Comparison of ENCODE assay signal across 18 mouse cellular contexts in genomic region chr16:34079511-34079910, GRCm38 (mm10).
DNase-seq lines count a peak whose midpoint lies in the region; ATAC-seq and TF ChIP-seq lines count a peak whose summit lies in the region.
"Had no signal": no experiment of that assay in that cellular context is flagged by ENCODE, and none has a peak within 500 bp of the region (broad histone marks: within the 10 kb centered on the region; RNA-seq: fewer than 3 reads in every experiment).

No protein-coding gene starts in this region.

- intact Hi-C loops in heart, adult 2 months (cut with DNase I): no loop called here
- intact Hi-C loops in heart, postnatal 25 days (cut with DNase I): no loop called here

- TF ChIP-seq EP300 in heart, adult 2 months (IDR thresholded peaks at IDR 0.05; ENCODE audit: insufficient read depth, low read depth, low read length): no peak

- ATAC-seq in heart, embryonic 11.5 days (replicated peaks; ENCODE audit: insufficient number of reproducible peaks, low FRiP score, low TSS enrichment): no peak
- ATAC-seq in intestine, embryonic 16.5 days: no peak
- ATAC-seq: forebrain, embryonic 13.5 days; hindbrain, postnatal 0 days; midbrain, embryonic 13.5 days had no signal

- peak overlapping the region; percentile 84 for H3K27ac ChIP-seq in heart, adult 2 months
- peak overlapping the region; percentile 61 for H3K27ac ChIP-seq in embryonic facial prominence, embryonic 10.5 days (replicated peaks)
- H3K27ac ChIP-seq in heart, embryonic 11.5 days (ENCODE audit: low read depth, low read length): peak overlapping the region; percentile 94
- H3K27ac ChIP-seq in intestine, embryonic 16.5 days (ENCODE audit: low read length): peak overlapping the region; percentile 39
- H3K27ac ChIP-seq: forebrain, embryonic 13.5 days; hindbrain, postnatal 0 days; kidney, postnatal 0 days; liver, embryonic 13.5 days; midbrain, embryonic 13.5 days had no signal

- DNase-seq in heart, adult 2 months: peak in 1 of 2 experiments; percentile 47
- DNase-seq in heart, postnatal 25 days (ENCODE audit: low spot score): no peak
- peak; percentile 27 for DNase-seq in embryonic facial prominence, embryonic 10.5 days (ENCODE audit: low spot score)
- DNase-seq in frontal cortex, adult 2 months (ENCODE audit: extremely low spot score in 1 of 2, low spot score in 1 of 2): no peak
- DNase-seq in thymus, postnatal 10 days (ENCODE audit: low spot score in 2 of 2): no peak
- no peak for DNase-seq in kidney, adult 8-10 months
- DNase-seq: B cell, adult 2 months; cerebellum, adult 9-11 months; gastrocnemius, postnatal 10 days; lung, postnatal 36 days; thymus, postnatal 4 days had no signal

- no peak for TF ChIP-seq POLR2A in heart, adult 2 months (IDR thresholded peaks at IDR 0.05; ENCODE audit: insufficient read depth, low read depth, low read length)

- H3K4me3 ChIP-seq in heart, adult 2 months: no peak overlapping the region
- H3K4me3 ChIP-seq in embryonic facial prominence, embryonic 10.5 days: no peak overlapping the region
- no peak overlapping the region for H3K4me3 ChIP-seq in heart, embryonic 11.5 days (ENCODE audit: low read depth, low read length)
- no peak overlapping the region for H3K4me3 ChIP-seq in intestine, embryonic 16.5 days (ENCODE audit: low read length)
- H3K4me3 ChIP-seq: forebrain, embryonic 13.5 days; liver, embryonic 13.5 days; midbrain, embryonic 13.5 days had no signal

- H3K4me1 ChIP-seq in heart, adult 2 months (ENCODE audit: control insufficient read depth, insufficient read depth, low read length): peaks cover 20% of the 10 kb centered on the region
- H3K4me1 ChIP-seq in embryonic facial prominence, embryonic 10.5 days: peaks cover 56% of the 10 kb centered on the region
- H3K4me1 ChIP-seq in heart, embryonic 11.5 days (ENCODE audit: control insufficient read depth, insufficient read depth, low read length): peaks cover 58% of the 10 kb centered on the region
- peaks cover 17% of the 10 kb centered on the region for H3K4me1 ChIP-seq in intestine, embryonic 16.5 days (ENCODE audit: control insufficient read depth, insufficient read depth, low read length)

- H3K4me2 ChIP-seq in heart, embryonic 11.5 days: no peak overlapping the region
- no peak overlapping the region for H3K4me2 ChIP-seq in intestine, embryonic 16.5 days (ENCODE audit: low read depth, low read length)
- H3K4me2 ChIP-seq: forebrain, embryonic 13.5 days; liver, embryonic 13.5 days; midbrain, embryonic 13.5 days had no signal

- peaks cover 2% of the 10 kb centered on the region; the same call in 1 of the 2 replicates for H3K79me2 ChIP-seq in heart, adult 2 months (replicated peaks; ENCODE audit: control insufficient read depth, insufficient read depth, low read length)

- 43% methylated on average over 4 of the region's 4 CpGs for WGBS in heart, adult 2 months
- WGBS in embryonic facial prominence, embryonic 10.5 days: 65% methylated on average over 4 of the region's 4 CpGs
- whole genome bisulfite sequencing in heart, embryonic 11.5 days (ENCODE audit: insufficient replicate concordance): 31% methylated on average over 4 of the region's 4 CpGs
- WGBS in intestine, embryonic 16.5 days: 51% methylated on average over 4 of the region's 4 CpGs

- peaks cover 2% of the 10 kb centered on the region; the same call in 1 of the 2 replicates for H3K36me3 ChIP-seq in heart, adult 2 months (ENCODE audit: control insufficient read depth, insufficient read depth, low read length)
- peaks cover 4% of the 10 kb centered on the region; the same call in 1 of the 2 replicates for H3K36me3 ChIP-seq in embryonic facial prominence, embryonic 10.5 days (replicated peaks)
- no peaks in the 10 kb centered on the region for H3K36me3 ChIP-seq in heart, embryonic 11.5 days (ENCODE audit: control insufficient read depth, insufficient read depth, low read length)
- H3K36me3 ChIP-seq in intestine, embryonic 16.5 days (ENCODE audit: control insufficient read depth, insufficient read depth, low read length): no peaks in the 10 kb centered on the region
- H3K36me3 ChIP-seq: liver, embryonic 13.5 days had no signal

- H3K9me3 ChIP-seq in embryonic facial prominence, embryonic 10.5 days: no peaks in the 10 kb centered on the region
- H3K9me3 ChIP-seq in heart, embryonic 11.5 days (replicated peaks; ENCODE audit: control insufficient read depth, low read length): no peaks in the 10 kb centered on the region
- no peaks in the 10 kb centered on the region for H3K9me3 ChIP-seq in intestine, embryonic 16.5 days (ENCODE audit: control insufficient read depth, low read length)
- H3K9me3 ChIP-seq: forebrain, embryonic 13.5 days; liver, embryonic 13.5 days; midbrain, embryonic 13.5 days had no signal

- no peak overlapping the region for H3K9ac ChIP-seq in heart, adult 2 months (ENCODE audit: low read depth, low read length)
- H3K9ac ChIP-seq in heart, embryonic 11.5 days (ENCODE audit: low read depth, low read length): no peak overlapping the region
- H3K9ac ChIP-seq in intestine, embryonic 16.5 days (ENCODE audit: low read depth, low read length): no peak overlapping the region
- H3K9ac ChIP-seq: forebrain, embryonic 13.5 days; liver, embryonic 13.5 days; midbrain, embryonic 13.5 days had no signal

- no peaks in the 10 kb centered on the region for H3K27me3 ChIP-seq in heart, adult 2 months (ENCODE audit: control insufficient read depth, insufficient read depth, low read length)
- no peaks in the 10 kb centered on the region for H3K27me3 ChIP-seq in embryonic facial prominence, embryonic 10.5 days (replicated peaks; ENCODE audit: low read depth, poor library complexity, severe bottlenecking)
- no peaks in the 10 kb centered on the region for H3K27me3 ChIP-seq in heart, embryonic 11.5 days (ENCODE audit: control insufficient read depth, insufficient read depth, low read length)
- no peaks in the 10 kb centered on the region for H3K27me3 ChIP-seq in intestine, embryonic 16.5 days (replicated peaks; ENCODE audit: control insufficient read depth, insufficient read depth, low read length)
- H3K27me3 ChIP-seq: forebrain, embryonic 13.5 days; liver, embryonic 13.5 days; midbrain, embryonic 13.5 days had no signal

- no peak for TF ChIP-seq CTCF in heart, adult 2 months (IDR thresholded peaks at IDR 0.05)

Comparison
In these comparisons a context has a peak if more than half of its experiments do, and no peak if none do; other contexts are left out.
1. H3K27ac ChIP-seq: peak in every context shown above with its lines; median percentile 94 in heart, embryonic 11.5 days; 84 in heart, adult 2 months; 61 in embryonic facial prominence, embryonic 10.5 days; 39 in intestine, embryonic 16.5 days.